Mouse (Mus musculus) G1E (cell line): ENCODE measurements at regions not wholly inside any gene's neighbourhood (a gene's known extent, or its start where the extent isn't known, plus 50 kb on each side); places are given as distances from the start of the nearest gene placed in this dataset.

ENCODE experiments used
- ATAC-seq: 2 replicates; pipeline ENCODE4 v1.8.0; 2016; ENCODE audit warnings: mild to moderate bottlenecking; ENCODE audit not compliant: insufficient number of reproducible peaks, poor library complexity, low FRiP score, severe bottlenecking; ENCODE audit errors: extremely low read depth
- DNase-seq: peaks from one replicate; pipeline ENCODE4 v3.0.0; 2012; ENCODE audit warnings: low spot score
- H3K27me3 ChIP-seq: 2 replicates; pipeline ENCODE4 v1.6.1; 2012; ENCODE audit warnings: mild to moderate bottlenecking, low read length, inconsistent platforms; ENCODE audit not compliant: insufficient read depth
- H3K36me3 ChIP-seq: replicated peaks from 2 replicates; pipeline ENCODE3; 2012; ENCODE audit warnings: mild to moderate bottlenecking, inconsistent platforms
- H3K4me1 ChIP-seq: 2 replicates; pipeline ENCODE4 v1.6.1; 2012; ENCODE audit warnings: low read depth, low read length, inconsistent platforms, mixed read lengths; ENCODE audit not compliant: insufficient read depth
- H3K4me3 ChIP-seq: 2 replicates; pipeline ENCODE4 v1.5.1; 2012; ENCODE audit warnings: low read depth, mild to moderate bottlenecking, inconsistent platforms, low read length, moderate library complexity, mixed read lengths
- H3K9me3 ChIP-seq: replicated peaks from 2 replicates; pipeline ENCODE4 v1.6.1; 2012; ENCODE audit warnings: inconsistent platforms
- CTCF ChIP-seq: IDR thresholded peaks from 2 replicates; pipeline ENCODE4 v1.5.1; 2012; ENCODE audit warnings: low read depth, low read length, inconsistent platforms, mixed read lengths
- GATA1 ChIP-seq: IDR thresholded peaks from 2 replicates; pipeline ENCODE4 v1.6.1; 2012; ENCODE audit warnings: borderline replicate concordance, low read length, inconsistent platforms, mixed read lengths
- GATA2 ChIP-seq: IDR thresholded peaks from 2 replicates; pipeline ENCODE4 v1.6.1; 2012; ENCODE audit warnings: low read depth, low read length, inconsistent platforms, borderline replicate concordance
- POLR2AphosphoS5 ChIP-seq: IDR thresholded peaks from 2 replicates; pipeline ENCODE4 v1.6.1; 2012; ENCODE audit warnings: low read depth, low read length, inconsistent platforms; ENCODE audit not compliant: insufficient replicate concordance
- TAL1 ChIP-seq: conservative IDR thresholded peaks from 2 replicates; pipeline ENCODE4 v1.6.1; 2012; ENCODE audit warnings: low read depth, low read length, inconsistent platforms, mixed read lengths

- no peak for TF ChIP-seq CTCF
- no peak for TF ChIP-seq GATA1
- ATAC-seq: no peak
Measured at GRCm38 (mm10) chr12:99057521-99057920, 137.1 kb downstream of the Ttc8 start.

GRCm38 (mm10) chr12:99058916-99059315 is 138.5 kb downstream of the Ttc8 start:
- Histone ChIP-seq H3K4me3 (no peak overlapping the region), H3K27me3 (peaks cover 2% of the 10 kb centered on the region; the same call in 1 of the 2 replicates), H3K36me3 (no peaks in the 10 kb centered on the region), H3K4me1 (no peaks in the 10 kb centered on the region), H3K9me3 (peaks cover 7% of the 10 kb centered on the region; the same call in 1 of the 2 replicates)
- no peak for ATAC-seq
- no peak for DNase-seq
- TF ChIP-seq GATA2: no peak
- TF ChIP-seq POLR2AphosphoS5: no peak
- TF ChIP-seq CTCF: no peak
- TF ChIP-seq GATA1: no peak
- TF ChIP-seq TAL1: no peak

More at GRCm38 (mm10) chr12:99057521-99057920, 137.1 kb downstream of the Ttc8 start:
- no peaks in the 10 kb centered on the region for H3K36me3 ChIP-seq
- no peaks in the 10 kb centered on the region for H3K4me1 ChIP-seq
- peaks cover 5% of the 10 kb centered on the region; the same call in 1 of the 2 replicates for H3K27me3 ChIP-seq
- peaks cover 5% of the 10 kb centered on the region; the same call in 1 of the 2 replicates for H3K9me3 ChIP-seq
- DNase-seq: no peak
- H3K4me3 ChIP-seq: no peak overlapping the region

GRCm38 (mm10) chr12:99059491-99059890 is 139.1 kb downstream of the Ttc8 start:
- Histone ChIP-seq H3K36me3 (no peaks in the 10 kb centered on the region), H3K4me3 (no peak overlapping the region), H3K27me3 (peaks cover 2% of the 10 kb centered on the region; the same call in 1 of the 2 replicates), H3K4me1 (no peaks in the 10 kb centered on the region), H3K9me3 (peaks cover 7% of the 10 kb centered on the region; the same call in 1 of the 2 replicates)
- TF ChIP-seq CTCF: no peak
- no peak for TF ChIP-seq TAL1
- TF ChIP-seq GATA2: no peak
- no peak for TF ChIP-seq POLR2AphosphoS5
- no peak for TF ChIP-seq GATA1
- DNase-seq (no peak), ATAC-seq (no peak)

GRCm38 (mm10) chr12:99060702-99061101 is 140.3 kb downstream of the Ttc8 start:
- Histone ChIP-seq H3K4me1 (no peaks in the 10 kb centered on the region), H3K4me3 (no peak overlapping the region), H3K27me3 (peaks cover 2% of the 10 kb centered on the region; the same call in 1 of the 2 replicates), H3K36me3 (no peaks in the 10 kb centered on the region), H3K9me3 (peaks cover 4% of the 10 kb centered on the region; the same call in 1 of the 2 replicates)
- DNase-seq (no peak), ATAC-seq (no peak)
- TF ChIP-seq TAL1: no peak
- TF ChIP-seq GATA2: no peak
- TF ChIP-seq POLR2AphosphoS5: no peak
- no peak for TF ChIP-seq GATA1
- no peak for TF ChIP-seq CTCF

GRCm38 (mm10) chr12:99063441-99063840 is 143.1 kb downstream of the Ttc8 start:
- Histone ChIP-seq H3K27me3 (no peaks in the 10 kb centered on the region; the same call in 1 of the 2 replicates), H3K9me3 (0 out of 2 replicates have a peak, but pooled peaks cover 3% of the 10 kb centered on the region), H3K36me3 (no peaks in the 10 kb centered on the region), H3K4me3 (no peak overlapping the region), H3K4me1 (peaks cover 5% of the 10 kb centered on the region)
- no peak for DNase-seq
- no peak for ATAC-seq
- no peak for TF ChIP-seq CTCF
- TF ChIP-seq GATA1: no peak
- TF ChIP-seq TAL1: no peak
- no peak for TF ChIP-seq POLR2AphosphoS5
- TF ChIP-seq GATA2: no peak

- TF ChIP-seq GATA2 (no peak), GATA1 (no peak), POLR2AphosphoS5 (no peak), CTCF (no peak), TAL1 (no peak)
- Histone ChIP-seq H3K4me1 (peaks cover 7% of the 10 kb centered on the region), H3K4me3 (no peak overlapping the region), H3K9me3 (0 out of 2 replicates have a peak, but pooled peaks cover 4% of the 10 kb centered on the region), H3K27me3 (no peaks in the 10 kb centered on the region; the same call in 1 of the 2 replicates), H3K36me3 (no peaks in the 10 kb centered on the region)
- ATAC-seq (no peak), DNase-seq (no peak)
Measured at GRCm38 (mm10) chr12:99063885-99064284, 143.5 kb downstream of the Ttc8 start.

GRCm38 (mm10) chr12:99067962-99068361 is 147.6 kb downstream of the Ttc8 start:
- Histone ChIP-seq H3K9me3 (peaks cover 6% of the 10 kb centered on the region; the same call in 1 of the 2 replicates), H3K27me3 (no peaks in the 10 kb centered on the region; the same call in 1 of the 2 replicates), H3K36me3 (no peaks in the 10 kb centered on the region), H3K4me3 (no peak overlapping the region), H3K4me1 (peaks cover 7% of the 10 kb centered on the region)
- no peak for TF ChIP-seq CTCF
- no peak for TF ChIP-seq GATA1
- no peak for TF ChIP-seq TAL1
- no peak for TF ChIP-seq POLR2AphosphoS5
- no peak for TF ChIP-seq GATA2
- DNase-seq (no peak), ATAC-seq (peak; percentile 29)
